9 mouse cellular contexts compared by ENCODE assay signal in genomic region chr3:127572557-127572956, GRCm38 (mm10). TPM values are rescaled to one million over a fixed set of nuclear protein-coding genes. Genes with fewer than 3 reads are reported as not detected.
DNase-seq lines count a peak whose midpoint lies in the region; ATAC-seq lines count a peak whose summit lies in the region.
"Had no signal": no experiment of that assay in that cellular context is flagged by ENCODE, and none has a peak within 500 bp of the region (broad histone marks: within the 10 kb centered on the region; RNA-seq: fewer than 3 reads in every experiment).

No protein-coding gene starts in this region.

- H3K9ac ChIP-seq in heart, embryonic 15.5 days = no peak overlapping the region
- H3K9ac ChIP-seq: limb, embryonic 13.5 days had no signal

- H3K27ac ChIP-seq in heart, embryonic 15.5 days = no peak overlapping the region
- H3K27ac ChIP-seq: limb, embryonic 13.5 days had no signal

- H3K36me3 ChIP-seq in heart, embryonic 15.5 days = peaks cover 15% of the 10 kb centered on the region; the same call in 1 of the 2 replicates

- H3K27me3 ChIP-seq in heart, embryonic 15.5 days = no peaks in the 10 kb centered on the region
- H3K27me3 ChIP-seq: limb, embryonic 13.5 days had no signal

- H3K4me3 ChIP-seq in heart, embryonic 15.5 days = no peak overlapping the region
- H3K4me3 ChIP-seq: limb, embryonic 13.5 days had no signal

- no peaks in the 10 kb centered on the region for H3K4me1 ChIP-seq in heart, embryonic 15.5 days (replicated peaks)
- H3K4me1 ChIP-seq: limb, embryonic 13.5 days had no signal

- H3K9me3 ChIP-seq in heart, embryonic 15.5 days (replicated peaks) = no peaks in the 10 kb centered on the region
- H3K9me3 ChIP-seq: limb, embryonic 13.5 days had no signal

- DNase-seq in cerebellum, adult 8-10 months = peak; percentile 14
- DNase-seq in cerebellum, adult 9-11 months = no peak
- peak; percentile 47 to 58 for DNase-seq in CD8-positive naive resting alpha-beta T cell, adult 2 months (ENCODE audit: low read depth in 2 of 2, low spot score in 2 of 2)
- peak; percentile 46 for DNase-seq in c-Kit-positive CD71-positive TER-119-positive erythroid progenitor cells, embryonic 14.5 days (ENCODE audit: low spot score)
- peak; percentile 12 to 36 for DNase-seq in layer of hippocampus, adult 8-10 months (ENCODE audit: low spot score in 2 of 2)
- peak; percentile 76 for DNase-seq in lung, postnatal 25 days (ENCODE audit: low spot score)
- DNase-seq in right cerebral cortex, postnatal 4 days = peak; percentile 12

- 58% methylated on average over 4 of the region's 4 CpGs for WGBS in heart, embryonic 15.5 days

- peak; percentile 62; the same call in 1 of the 2 replicates for ATAC-seq in heart, embryonic 15.5 days (replicated peaks; ENCODE audit: insufficient number of reproducible peaks, insufficient read depth, low FRiP score, low read depth)

- H3K4me2 ChIP-seq in heart, embryonic 15.5 days = 0 out of 2 replicates have a peak overlapping the region, but pooled peaks have one; percentile 37
- H3K4me2 ChIP-seq: limb, embryonic 13.5 days had no signal

RNA-seq across cellular contexts. Expression of gene Zgrf1, which starts 19.3 kb away (rescaled TPM):
- polyA plus RNA-seq in heart, embryonic 15.5 days (2015; fragmentation: Nextera tagmentation; extraction: Ambion mirVana) = 5.4 and 7.5 TPM in 2 replicates
- total RNA-seq in layer of hippocampus, adult 8-10 months (2022) = 1 to 10 TPM; 2.4 to 4.0 (median 2.7) TPM

RNA-seq across cellular contexts. Expression of gene Larp7, which starts 19.4 kb away (rescaled TPM):
- 46.9 and 58.9 TPM in 2 replicates for polyA plus RNA-seq in heart, embryonic 15.5 days (2015; fragmentation: Nextera tagmentation; extraction: Ambion mirVana)
- total RNA-seq in layer of hippocampus, adult 8-10 months (2022) = 10 to 100 TPM; 15.2 to 21.1 (median 18.0) TPM
